Mouse (Mus musculus): Measurements from ENCODE around the gene Slit3. TPM values are rescaled to one million over a fixed set of nuclear protein-coding genes. Genes with fewer than 3 reads are reported as not detected.
A peak's percentile ranks its signal among the peaks of the same experiment; 100 is the strongest.

Gene Slit3
- 10.8 and 11.3 TPM in 2 replicates for polyA plus RNA-seq (2012; rRNA removed)

DNA sequence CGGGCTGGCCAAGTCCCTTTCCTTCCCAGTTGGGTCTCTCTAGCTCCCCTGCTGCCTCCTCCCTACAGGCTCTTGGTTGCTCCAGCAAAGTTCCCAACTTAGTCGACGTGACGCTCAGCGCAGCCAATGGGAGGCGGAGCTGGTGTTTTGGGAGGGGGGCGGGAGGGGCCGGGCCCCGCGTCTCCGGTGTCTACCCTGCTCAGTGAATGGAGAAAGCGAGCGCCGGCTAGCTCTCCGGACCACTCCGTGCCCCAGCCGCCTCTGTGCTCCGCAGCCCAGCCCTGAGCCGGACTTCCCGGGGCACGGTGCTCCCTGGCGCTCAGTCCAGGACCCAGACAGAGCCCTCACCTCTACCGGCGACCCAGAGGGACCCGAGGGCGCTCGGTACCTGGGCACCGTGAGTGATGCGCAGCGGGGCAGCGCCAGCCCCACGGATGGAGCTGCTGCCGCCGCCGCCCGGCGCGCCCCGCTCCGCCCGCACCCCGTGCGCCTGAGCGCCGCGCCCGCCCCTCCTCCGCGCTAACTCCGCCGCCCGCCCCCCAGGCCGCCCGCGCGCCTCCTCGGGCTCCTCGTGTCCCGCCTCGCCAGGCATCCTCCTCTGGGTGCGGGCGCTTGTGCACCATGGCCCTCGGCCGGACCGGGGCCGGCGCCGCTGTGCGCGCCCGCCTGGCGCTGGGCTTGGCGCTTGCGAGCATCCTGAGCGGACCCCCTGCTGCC, at the start of gene Slit3:
TSS of gene Slit3 (plus strand) at position 331 of the 717 bp plus-strand sequence.
- DNase-seq (ENCODE audit: extremely low spot score in 1 of 2, low spot score in 1 of 2): peak in 1 of 2 experiments; percentile 41

DNA sequence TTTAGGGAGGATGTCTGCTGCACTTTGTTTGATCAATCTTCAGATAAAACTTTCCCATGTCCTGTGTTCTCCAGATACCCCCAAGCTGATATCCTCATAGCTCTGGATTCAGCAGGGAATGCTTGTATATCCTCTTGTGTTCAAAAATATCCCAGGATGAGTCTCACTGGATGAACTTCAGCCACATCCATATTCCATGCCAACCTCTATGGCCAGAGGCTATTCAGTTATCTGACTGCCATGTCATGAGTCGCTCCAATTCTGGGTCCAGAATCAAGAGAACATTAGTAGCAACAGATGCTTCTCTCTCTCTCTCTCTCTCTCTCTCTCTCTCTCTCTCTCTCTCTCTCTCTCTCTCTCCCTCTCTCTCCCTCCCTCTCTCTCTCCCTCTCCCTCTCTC, 49.6 kb upstream of the Slit3 start:
- no peak for DNase-seq (ENCODE audit: extremely low spot score in 1 of 2, low spot score in 1 of 2)

DNA sequence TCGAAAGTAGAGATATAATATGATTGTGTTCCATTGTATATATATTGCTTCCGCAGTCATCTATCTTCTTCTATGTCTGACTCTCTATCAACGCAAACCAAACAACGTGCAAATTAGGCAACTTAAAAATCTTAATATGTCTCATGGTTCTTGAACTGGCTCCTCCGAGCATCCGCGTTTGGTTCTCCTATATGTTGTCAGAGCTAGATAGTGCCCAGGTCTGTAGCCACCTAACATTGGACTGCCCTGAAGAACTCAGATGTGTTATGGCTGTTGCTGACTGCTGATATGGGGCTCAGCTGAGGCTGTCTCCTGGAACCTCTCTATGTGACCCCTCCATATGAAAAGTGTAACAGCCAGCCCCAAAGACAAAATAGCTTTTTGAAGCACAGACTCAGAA, 45.6 kb upstream of the Slit3 start:
- DNase-seq (ENCODE audit: extremely low spot score in 1 of 2, low spot score in 1 of 2): no peak

DNA sequence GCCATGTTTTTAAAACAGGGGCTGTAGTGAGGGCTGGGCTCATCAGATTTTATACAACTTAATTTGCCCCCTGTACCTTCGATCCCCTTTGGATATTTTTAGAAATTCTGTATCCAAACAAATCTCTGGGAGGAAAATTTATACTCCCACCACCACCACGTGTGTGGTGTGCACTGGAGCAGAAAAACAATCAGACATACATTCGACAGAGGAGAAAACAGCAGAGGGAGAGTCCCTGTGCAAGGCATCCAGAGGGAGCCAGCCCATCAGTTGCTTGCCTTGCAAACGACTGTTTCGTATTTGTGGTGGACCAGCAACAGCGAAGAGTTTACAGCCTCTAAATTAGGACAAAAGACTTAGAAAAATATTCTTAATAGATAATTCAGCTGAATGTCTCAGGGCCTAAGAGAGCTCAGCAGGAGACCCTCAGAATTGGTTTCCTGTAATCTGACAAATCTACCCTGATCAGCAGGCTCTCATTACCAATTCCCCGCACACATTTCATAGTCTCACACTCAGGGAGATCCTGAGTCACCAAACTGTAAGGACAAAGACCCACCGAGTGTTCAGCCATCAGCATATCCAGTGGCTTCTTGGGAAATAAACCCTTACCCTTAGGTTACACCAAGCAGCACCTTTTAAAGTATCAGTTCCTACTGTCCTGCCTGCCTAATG, 40.4 kb upstream of the Slit3 start:
- DNase-seq (ENCODE audit: extremely low spot score in 1 of 2, low spot score in 1 of 2): no peak

- DNase-seq (ENCODE audit: extremely low spot score in 1 of 2, low spot score in 1 of 2): no peak
These were observed 38.7 kb upstream of the Slit3 start for GRCm38 (mm10) chr11:35082297-35082696.

GRCm38 (mm10) chr11:35083049-35083448, 38.0 kb upstream of the Slit3 start:
- DNase-seq (ENCODE audit: extremely low spot score in 1 of 2, low spot score in 1 of 2): no peak

GRCm38 (mm10) chr11:35085351-35085750, 35.7 kb upstream of the Slit3 start:
- peak in 1 of 2 experiments; percentile 3 for DNase-seq (ENCODE audit: extremely low spot score in 1 of 2, low spot score in 1 of 2)

GRCm38 (mm10) chr11:35086029-35086428, 35.0 kb upstream of the Slit3 start:
- no peak for DNase-seq (ENCODE audit: extremely low spot score in 1 of 2, low spot score in 1 of 2)

DNA sequence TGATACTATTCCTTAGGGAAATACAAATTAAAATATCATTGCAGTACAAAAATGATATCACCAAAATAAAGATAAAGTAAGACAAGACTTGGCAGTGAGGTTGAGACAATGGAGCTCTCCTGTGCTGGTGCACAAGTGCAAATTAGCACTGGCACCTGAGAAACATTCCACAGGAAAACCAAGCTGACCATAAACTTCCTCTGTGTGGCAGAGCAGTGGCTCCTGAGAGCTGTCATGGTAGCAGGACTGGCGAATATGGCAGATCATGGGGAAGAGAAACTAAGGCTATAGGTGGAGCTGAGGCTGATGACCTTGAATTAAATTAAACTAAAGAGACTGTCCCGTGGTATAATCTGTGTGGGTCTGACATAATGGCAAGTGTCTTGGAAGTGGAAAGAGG, 33.6 kb upstream of the Slit3 start:
- no peak for DNase-seq (ENCODE audit: extremely low spot score in 1 of 2, low spot score in 1 of 2)

DNA sequence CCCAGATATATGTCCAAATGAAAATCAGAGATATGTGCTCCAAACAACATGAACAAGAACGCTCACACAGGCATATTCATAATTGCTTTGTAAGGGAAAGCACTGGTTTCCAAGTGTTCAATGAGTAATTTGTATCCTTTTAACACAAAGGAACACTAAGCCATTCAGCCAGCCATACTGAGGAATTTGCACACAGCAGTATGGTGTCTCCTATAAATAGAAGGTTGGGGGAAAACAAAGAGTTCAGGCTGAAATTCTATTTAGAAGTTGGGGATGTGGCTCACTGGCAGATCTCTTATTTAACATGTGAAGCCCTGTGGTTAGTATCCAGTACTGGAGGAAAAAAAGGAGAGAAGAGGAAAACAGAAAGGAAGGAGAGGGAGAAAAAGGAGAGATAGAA, 32.9 kb upstream of the Slit3 start:
- no peak for DNase-seq (ENCODE audit: extremely low spot score in 1 of 2, low spot score in 1 of 2)

GRCm38 (mm10) chr11:35090629-35091335, 30.2 kb upstream of the Slit3 start:
- DNase-seq (ENCODE audit: extremely low spot score in 1 of 2, low spot score in 1 of 2): no peak

DNA sequence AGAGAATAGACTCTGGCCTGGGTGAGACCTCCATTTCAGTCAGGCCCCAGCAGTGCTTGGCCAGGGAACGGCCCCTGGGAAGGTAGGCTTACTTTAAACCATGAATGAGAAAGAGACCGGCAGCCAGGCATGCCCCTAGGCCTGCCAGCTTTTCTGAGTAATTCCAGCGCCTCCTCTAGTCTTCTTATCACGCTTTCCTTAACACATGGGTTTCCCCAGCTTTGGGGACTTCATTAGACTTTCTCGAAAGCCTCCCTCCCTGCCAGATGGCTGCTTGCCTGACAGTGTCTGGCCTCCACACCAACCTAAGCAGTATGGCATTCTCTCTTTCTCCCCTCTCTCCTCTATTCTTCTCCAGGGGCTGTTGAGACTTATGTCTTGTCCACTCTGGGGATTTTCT, 24.5 kb upstream of the Slit3 start:
- DNase-seq (ENCODE audit: extremely low spot score in 1 of 2, low spot score in 1 of 2): no peak

GRCm38 (mm10) chr11:35109781-35110180, 11.2 kb upstream of the Slit3 start:
- no peak for DNase-seq (ENCODE audit: extremely low spot score in 1 of 2, low spot score in 1 of 2)

GRCm38 (mm10) chr11:35110784-35111183, 10.2 kb upstream of the Slit3 start:
- DNase-seq (ENCODE audit: extremely low spot score in 1 of 2, low spot score in 1 of 2): no peak

- DNase-seq (ENCODE audit: extremely low spot score in 1 of 2, low spot score in 1 of 2): no peak
These were observed 7.7 kb upstream of the Slit3 start for GRCm38 (mm10) chr11:35113290-35113689.

DNA sequence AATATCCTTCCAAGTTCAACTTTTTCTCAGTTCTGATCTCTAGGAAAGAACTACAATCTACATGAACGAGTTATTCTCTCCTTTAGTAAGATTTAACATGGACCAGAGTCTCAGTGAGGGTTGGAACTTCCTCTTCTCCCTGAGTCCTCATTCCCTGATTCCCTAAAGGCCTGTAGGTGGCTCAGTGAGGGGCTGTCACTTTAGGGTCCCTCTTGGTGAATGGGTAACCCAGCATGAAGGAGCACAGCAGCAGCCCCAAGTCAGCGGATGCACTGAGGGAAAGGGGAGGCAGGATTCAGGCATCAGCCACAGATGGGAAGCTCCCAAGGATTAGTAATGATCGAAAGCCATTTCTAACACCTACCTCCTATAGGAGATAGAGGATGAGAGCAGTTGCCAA, 4.6 kb upstream of the Slit3 start:
- no peak for DNase-seq (ENCODE audit: extremely low spot score in 1 of 2, low spot score in 1 of 2)

- no peak for DNase-seq (ENCODE audit: extremely low spot score in 1 of 2, low spot score in 1 of 2)
These were observed 3.2 kb upstream of the Slit3 start for GRCm38 (mm10) chr11:35117871-35118270.

- DNase-seq (ENCODE audit: extremely low spot score in 1 of 2, low spot score in 1 of 2): no peak
These were observed 2.3 kb upstream of the Slit3 start for GRCm38 (mm10) chr11:35118731-35119130.

- DNase-seq (ENCODE audit: extremely low spot score in 1 of 2, low spot score in 1 of 2): peak in 1 of 2 experiments; percentile 87
These were observed 1.7 kb upstream of the Slit3 start for GRCm38 (mm10) chr11:35119360-35119759.

DNA sequence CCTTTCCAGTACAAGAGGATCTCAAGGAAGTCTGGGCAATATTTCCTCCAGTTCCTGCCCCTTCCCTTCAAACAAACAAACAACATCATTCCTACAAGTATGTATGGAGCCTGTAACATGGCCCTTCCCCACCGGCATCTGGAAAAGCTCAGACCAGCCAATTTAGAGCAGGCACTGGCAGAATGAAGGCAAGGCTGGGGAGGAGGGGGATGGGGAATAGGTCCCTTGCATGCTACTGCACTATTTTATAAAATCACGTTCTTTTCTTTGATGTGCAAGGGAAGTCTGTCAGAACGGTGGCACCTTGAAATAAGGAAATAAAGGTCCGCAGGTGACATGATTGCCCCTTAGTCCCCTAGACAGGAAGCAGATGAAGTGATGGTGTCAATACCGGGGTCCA, 948 bp upstream of the Slit3 start:
- DNase-seq (ENCODE audit: extremely low spot score in 1 of 2, low spot score in 1 of 2): no peak

DNA sequence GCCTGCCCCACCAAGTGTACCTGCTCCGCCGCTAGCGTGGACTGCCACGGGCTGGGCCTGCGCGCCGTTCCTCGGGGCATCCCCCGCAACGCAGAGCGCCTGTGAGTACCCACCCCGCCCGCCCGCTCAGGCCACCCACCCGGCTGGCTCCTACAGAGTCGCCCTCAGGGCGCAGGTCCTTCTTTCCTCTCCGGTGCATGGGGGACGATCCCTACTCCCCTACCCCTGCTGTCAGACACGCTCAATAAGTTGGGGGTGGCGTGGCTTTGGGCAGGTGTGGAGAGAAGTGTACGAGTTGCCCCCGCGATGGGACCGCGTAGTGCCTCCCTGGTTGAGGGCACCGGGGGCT, 561 bp downstream of the Slit3 start:
- DNase-seq (ENCODE audit: extremely low spot score in 1 of 2, low spot score in 1 of 2): no peak

All from frontal cortex, adult 2 months (tissue).